Mouse (Mus musculus) hindbrain, embryonic 16.5 days (tissue): ENCODE results near the gene Ror2. TPM values are rescaled to one million over a fixed set of nuclear protein-coding genes. Genes with fewer than 3 reads are reported as not detected.
A peak's percentile ranks its signal among the peaks of the same experiment; 100 is the strongest.

Source experiments
- ATAC-seq: fragments of 200-750 bp; cut with Nextera tagmentation; 2 replicates; pipeline ENCODE4 v1.8.0; 2017; ENCODE audit warnings: moderate TSS enrichment, moderate library complexity
- H3K27ac ChIP-seq: fragments of 300-500 bp; sonication (generic); 2 replicates; pipeline ENCODE4 v1.5.1; 2014; ENCODE audit warnings: low read depth, mild to moderate bottlenecking, control low read depth, low read length, moderate library complexity
- H3K27me3 ChIP-seq: fragments of 300-500 bp; sonication (generic); replicated peaks from 2 replicates; pipeline ENCODE4 v1.6.1; 2014; ENCODE audit warnings: low read length; ENCODE audit not compliant: control insufficient read depth, insufficient read depth
- H3K36me3 ChIP-seq: fragments of 300-500 bp; sonication (generic); 2 replicates; pipeline ENCODE4 v1.6.1; 2014; ENCODE audit warnings: mild to moderate bottlenecking, low read length, moderate library complexity, mixed read lengths; ENCODE audit not compliant: control insufficient read depth, insufficient read depth
- H3K4me1 ChIP-seq: fragments of 300-500 bp; sonication (generic); 2 replicates; pipeline ENCODE4 v1.6.1; 2014; ENCODE audit warnings: low read depth, low read length; ENCODE audit not compliant: control insufficient read depth, insufficient read depth
- H3K4me2 ChIP-seq: fragments of 300-500 bp; sonication (generic); 2 replicates; pipeline ENCODE4 v1.6.1; 2014; ENCODE audit warnings: mild to moderate bottlenecking, low read length, control low read depth, moderate library complexity
- H3K4me3 ChIP-seq: fragments of 300-500 bp; sonication (generic); 2 replicates; pipeline ENCODE4 v1.5.1; 2014; ENCODE audit warnings: mild to moderate bottlenecking, low read length, control low read depth, moderate library complexity
- H3K9ac ChIP-seq: fragments of 300-500 bp; sonication (generic); 2 replicates; pipeline ENCODE4 v1.6.1; 2014; ENCODE audit warnings: low read depth, mild to moderate bottlenecking, control low read depth, low read length, moderate library complexity
- H3K9me3 ChIP-seq: fragments of 300-500 bp; sonication (generic); 2 replicates; pipeline ENCODE4 v1.6.1; 2014; ENCODE audit warnings: mild to moderate bottlenecking, low read length, moderate library complexity; ENCODE audit not compliant: control insufficient read depth
- WGBS: fragments of 180-500 bp; shearing (Covaris S2); extraction: QIAGEN DNeasy Blood & Tissue Kit; methylation state at CpG from one replicate; pipeline ENCODE4 v1.1.7; 2014; 5-methylcytosine and 5-hydroxymethylcytosine counted together
- polyA plus RNA-seq: library from polyadenylated mRNA; unstranded; fragments of >200 nt; fragmentation: Nextera tagmentation; extraction: Ambion mirVana; gene quantifications from 2 replicates; pipeline ENCODE4 v1.2.1, GENCODE M21; 2015

Gene Ror2
- polyA plus RNA-seq, 1 experiment from 2014 or later, result 2.2 TPM

- peaks cover 3% of the 10 kb centered on the region for H3K4me1 ChIP-seq
- H3K9ac ChIP-seq, result no peak overlapping the region
- no peaks in the 10 kb centered on the region for H3K27me3 ChIP-seq
- WGBS, result 67% methylated on average over 6 of the region's 6 CpGs
- H3K36me3 ChIP-seq, result no peaks in the 10 kb centered on the region
- ATAC-seq, result no peak
- no peak overlapping the region for H3K4me2 ChIP-seq
- H3K27ac ChIP-seq, result no peak overlapping the region
- no peak overlapping the region for H3K4me3 ChIP-seq
- H3K9me3 ChIP-seq, result no peaks in the 10 kb centered on the region
Measured at GRCm38 (mm10) chr13:53217396-53217975, 68.4 kb downstream of the Ror2 start.

GRCm38 (mm10) chr13:53211971-53212733 is 73.8 kb downstream of the Ror2 start:
- Histone ChIP-seq H3K4me1 (peaks cover 13% of the 10 kb centered on the region), H3K27ac (peak overlapping the region; percentile 21; the same call in 1 of the 2 replicates), H3K9me3 (no peaks in the 10 kb centered on the region), H3K27me3 (no peaks in the 10 kb centered on the region), H3K9ac (peak overlapping the region; percentile 41), H3K4me3 (peak overlapping the region; percentile 29), H3K36me3 (no peaks in the 10 kb centered on the region), H3K4me2 (peak overlapping the region; percentile 50)
- WGBS, result 13% methylated on average over 19 of the region's 19 CpGs
- peak; percentile 80 for ATAC-seq

GRCm38 (mm10) chr13:53208556-53208955 is 77.4 kb downstream of the Ror2 start:
- H3K9ac ChIP-seq, result no peak overlapping the region
- H3K4me1 ChIP-seq, result peaks cover 13% of the 10 kb centered on the region
- H3K27ac ChIP-seq, result no peak overlapping the region
- no peaks in the 10 kb centered on the region for H3K27me3 ChIP-seq
- H3K4me2 ChIP-seq, result no peak overlapping the region
- no peak for ATAC-seq
- H3K9me3 ChIP-seq, result no peaks in the 10 kb centered on the region
- H3K36me3 ChIP-seq, result no peaks in the 10 kb centered on the region
- WGBS, result 80% methylated on average over 10 of the region's 10 CpGs
- H3K4me3 ChIP-seq, result no peak overlapping the region

GRCm38 (mm10) chr13:53205128-53205911 is 80.6 kb downstream of the Ror2 start:
- ATAC-seq, result no peak
- no peak overlapping the region for H3K9ac ChIP-seq
- WGBS, result 68% methylated on average over 17 of the region's 17 CpGs

GRCm38 (mm10) chr13:53202439-53202830 is 83.5 kb downstream of the Ror2 start:
- WGBS, result 56% methylated on average over 5 of the region's 5 CpGs
- H3K27ac ChIP-seq, result no peak overlapping the region
- H3K9me3 ChIP-seq, result no peaks in the 10 kb centered on the region
- no peaks in the 10 kb centered on the region for H3K27me3 ChIP-seq
- H3K4me1 ChIP-seq, result peaks cover 11% of the 10 kb centered on the region; the same call in 1 of the 2 replicates
- no peak overlapping the region for H3K4me3 ChIP-seq
- H3K9ac ChIP-seq, result no peak overlapping the region
- H3K4me2 ChIP-seq, result no peak overlapping the region
- ATAC-seq, result no peak
- H3K36me3 ChIP-seq, result no peaks in the 10 kb centered on the region

More at GRCm38 (mm10) chr13:53205128-53205911, 80.6 kb downstream of the Ror2 start:
- Histone ChIP-seq H3K4me1 (peaks cover 10% of the 10 kb centered on the region; the same call in 1 of the 2 replicates), H3K36me3 (no peaks in the 10 kb centered on the region), H3K9me3 (no peaks in the 10 kb centered on the region), H3K27me3 (no peaks in the 10 kb centered on the region), H3K27ac (no peak overlapping the region), H3K4me2 (no peak overlapping the region), H3K4me3 (no peak overlapping the region)

- peak overlapping the region; percentile 5 for H3K4me2 ChIP-seq
- H3K27ac ChIP-seq, result peak overlapping the region; percentile 33; the same call in 1 of the 2 replicates
Measured at GRCm38 (mm10) chr13:53201628-53202438, 84.1 kb downstream of the Ror2 start.

GRCm38 (mm10) chr13:53200121-53200520 is 85.8 kb downstream of the Ror2 start:
- no peak for ATAC-seq
- H3K4me1 ChIP-seq, result peaks cover 13% of the 10 kb centered on the region; the same call in 1 of the 2 replicates
- H3K9me3 ChIP-seq, result no peaks in the 10 kb centered on the region
- no peaks in the 10 kb centered on the region for H3K36me3 ChIP-seq
- 63% methylated on average over 4 of the region's 4 CpGs for WGBS
- no peak overlapping the region for H3K27ac ChIP-seq
- H3K4me2 ChIP-seq, result no peak overlapping the region
- H3K9ac ChIP-seq, result no peak overlapping the region
- no peak overlapping the region for H3K4me3 ChIP-seq
- no peaks in the 10 kb centered on the region for H3K27me3 ChIP-seq

More at GRCm38 (mm10) chr13:53201628-53202438, 84.1 kb downstream of the Ror2 start:
- ATAC-seq, result peak; percentile 67
- Histone ChIP-seq H3K9me3 (no peaks in the 10 kb centered on the region), H3K9ac (no peak overlapping the region), H3K4me1 (peaks cover 13% of the 10 kb centered on the region; the same call in 1 of the 2 replicates), H3K27me3 (no peaks in the 10 kb centered on the region), H3K36me3 (no peaks in the 10 kb centered on the region), H3K4me3 (no peak overlapping the region)
- WGBS, result 23% methylated on average over 18 of the region's 18 CpGs

- Histone ChIP-seq H3K36me3 (no peaks in the 10 kb centered on the region), H3K4me1 (peaks cover 13% of the 10 kb centered on the region; the same call in 1 of the 2 replicates), H3K27ac (no peak overlapping the region), H3K9ac (no peak overlapping the region), H3K4me3 (no peak overlapping the region), H3K4me2 (no peak overlapping the region), H3K27me3 (no peaks in the 10 kb centered on the region), H3K9me3 (no peaks in the 10 kb centered on the region)
- no peak for ATAC-seq
- WGBS, result 89% methylated on average over 7 of the region's 7 CpGs
Measured at GRCm38 (mm10) chr13:53199262-53199661, 86.7 kb downstream of the Ror2 start.
